Mouse (Mus musculus): Measurements from ENCODE around the gene Mchr1.
A peak's percentile ranks its signal among the peaks of the same experiment; 100 is the strongest.

The Mchr1 gene

GRCm38 (mm10) chr15:81227275-81227674 lies 8.0 kb upstream of the Mchr1 start:
- DNase-seq (ENCODE audit: low read depth, low spot score): no peak

GRCm38 (mm10) chr15:81228258-81228657 lies 7.0 kb upstream of the Mchr1 start:
- no peak for DNase-seq (ENCODE audit: low read depth, low spot score)

- DNase-seq (ENCODE audit: low read depth, low spot score): no peak
Observed at GRCm38 (mm10) chr15:81229791-81230190, 5.5 kb upstream of the Mchr1 start.

GRCm38 (mm10) chr15:81231325-81231724 lies 4.0 kb upstream of the Mchr1 start:
- DNase-seq (ENCODE audit: low read depth, low spot score): no peak

GRCm38 (mm10) chr15:81236062-81236461 lies 763 bp downstream of the Mchr1 start:
- DNase-seq (ENCODE audit: low read depth, low spot score): no peak

GRCm38 (mm10) chr15:81237471-81237870 lies 2.2 kb downstream of the Mchr1 start:
- no peak for DNase-seq (ENCODE audit: low read depth, low spot score)

- DNase-seq (ENCODE audit: low read depth, low spot score): no peak
Observed at GRCm38 (mm10) chr15:81239261-81239660, 4.0 kb downstream of the Mchr1 start.

GRCm38 (mm10) chr15:81239794-81240343 lies 4.6 kb downstream of the Mchr1 start:
- DNase-seq (ENCODE audit: low read depth, low spot score): no peak

- DNase-seq (ENCODE audit: low read depth, low spot score): no peak
Observed at GRCm38 (mm10) chr15:81246890-81247289, 11.6 kb downstream of the Mchr1 start.

- DNase-seq (ENCODE audit: low read depth, low spot score): peak; percentile 30
Observed at GRCm38 (mm10) chr15:81247583-81248340, 12.5 kb downstream of the Mchr1 start.

- no peak for DNase-seq (ENCODE audit: low read depth, low spot score)
Observed at GRCm38 (mm10) chr15:81248341-81248679, 13.0 kb downstream of the Mchr1 start.

- DNase-seq (ENCODE audit: low read depth, low spot score): no peak
Observed at GRCm38 (mm10) chr15:81248951-81249579, 13.8 kb downstream of the Mchr1 start.

GRCm38 (mm10) chr15:81252626-81253174 lies 17.4 kb downstream of the Mchr1 start:
- DNase-seq (ENCODE audit: low read depth, low spot score): no peak

GRCm38 (mm10) chr15:81253585-81253984 lies 18.3 kb downstream of the Mchr1 start:
- no peak for DNase-seq (ENCODE audit: low read depth, low spot score)

GRCm38 (mm10) chr15:81254113-81254640 lies 18.9 kb downstream of the Mchr1 start:
- DNase-seq (ENCODE audit: low read depth, low spot score): no peak

- no peak for DNase-seq (ENCODE audit: low read depth, low spot score)
Observed at GRCm38 (mm10) chr15:81255063-81255462, 19.8 kb downstream of the Mchr1 start.

- DNase-seq (ENCODE audit: low read depth, low spot score): no peak
Observed at GRCm38 (mm10) chr15:81258296-81258695, 23.0 kb downstream of the Mchr1 start.

GRCm38 (mm10) chr15:81259304-81259703 lies 24.0 kb downstream of the Mchr1 start:
- no peak for DNase-seq (ENCODE audit: low read depth, low spot score)

- no peak for DNase-seq (ENCODE audit: low read depth, low spot score)
Observed at GRCm38 (mm10) chr15:81260208-81260607, 24.9 kb downstream of the Mchr1 start.

- DNase-seq (ENCODE audit: low read depth, low spot score): no peak
Observed at GRCm38 (mm10) chr15:81264392-81265095, 29.2 kb downstream of the Mchr1 start.

- no peak for DNase-seq (ENCODE audit: low read depth, low spot score)
Observed at GRCm38 (mm10) chr15:81267416-81267815, 32.1 kb downstream of the Mchr1 start.
